ENCODE assay signal across 25 mouse cellular contexts in the genomic region with DNA sequence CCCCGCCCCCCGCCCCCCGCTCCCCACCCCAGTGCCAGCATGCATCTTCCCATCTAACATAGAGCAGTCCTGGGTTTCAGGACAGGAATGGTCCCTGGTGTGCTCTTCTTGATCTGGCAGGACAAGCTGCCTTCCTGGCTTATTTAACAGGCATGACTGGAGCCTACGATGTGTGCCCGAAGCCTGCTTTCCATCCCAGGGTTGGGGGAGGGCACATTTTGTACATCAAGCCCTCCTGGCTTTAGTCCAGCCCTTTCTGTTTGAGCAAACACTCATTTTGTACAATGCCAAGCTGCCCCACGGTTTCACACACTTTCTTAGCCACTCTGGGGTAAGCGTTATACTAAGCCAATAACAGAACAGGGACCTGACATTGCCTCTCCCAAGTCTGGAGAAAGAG. TPM values are rescaled to one million over a fixed set of nuclear protein-coding genes. Genes with fewer than 3 reads are reported as not detected.
A peak's percentile ranks its signal among the peaks of the same experiment; 100 is the strongest.
DNase-seq lines count a peak whose midpoint lies in the region; ATAC-seq and TF ChIP-seq lines count a peak whose summit lies in the region.
"Had no signal": no experiment of that assay in that cellular context is flagged by ENCODE, and none has a peak within 500 bp of the region (broad histone marks: within the 10 kb centered on the region; RNA-seq: fewer than 3 reads in every experiment).

No protein-coding gene starts in this region.

- H3K27ac ChIP-seq in embryonic facial prominence, embryonic 14.5 days (replicated peaks; ENCODE audit: low read depth, low read length) = no peak overlapping the region
- H3K27ac ChIP-seq in embryonic facial prominence, embryonic 10.5 days (replicated peaks) = no peak overlapping the region
- H3K27ac ChIP-seq in hindbrain, postnatal 0 days = peak overlapping the region; percentile 69
- H3K27ac ChIP-seq in hindbrain, embryonic 12.5 days = no peak overlapping the region
- no peak overlapping the region for H3K27ac ChIP-seq in midbrain, embryonic 11.5 days (ENCODE audit: low read depth, low read length)
- H3K27ac ChIP-seq in midbrain, embryonic 13.5 days = no peak overlapping the region
- H3K27ac ChIP-seq: embryonic facial prominence, embryonic 15.5 days; gastrocnemius, adult 2 months; heart, embryonic 15.5 days; kidney, embryonic 15.5 days; left cerebral cortex, adult 2 months; limb, embryonic 10.5 days; liver, embryonic 15.5 days had no signal

- 63% methylated on average over 7 of the region's 7 CpGs for WGBS in embryonic facial prominence, embryonic 14.5 days
- 90% methylated on average over 7 of the region's 7 CpGs for WGBS in embryonic facial prominence, embryonic 10.5 days
- WGBS in hindbrain, postnatal 0 days = 34% methylated on average over 7 of the region's 7 CpGs
- WGBS in hindbrain, embryonic 12.5 days = 74% methylated on average over 7 of the region's 7 CpGs
- WGBS in midbrain, embryonic 11.5 days = 84% methylated on average over 7 of the region's 7 CpGs
- WGBS in midbrain, embryonic 13.5 days = 83% methylated on average over 7 of the region's 7 CpGs

- no peaks in the 10 kb centered on the region for H3K27me3 ChIP-seq in embryonic facial prominence, embryonic 14.5 days (replicated peaks; ENCODE audit: control insufficient read depth, insufficient read depth, low read length)
- peaks cover 8% of the 10 kb centered on the region for H3K27me3 ChIP-seq in embryonic facial prominence, embryonic 10.5 days (replicated peaks; ENCODE audit: low read depth, poor library complexity, severe bottlenecking)
- H3K27me3 ChIP-seq in hindbrain, postnatal 0 days (ENCODE audit: insufficient read depth, low read length) = no peaks in the 10 kb centered on the region
- H3K27me3 ChIP-seq in hindbrain, embryonic 12.5 days = no peaks in the 10 kb centered on the region
- no peaks in the 10 kb centered on the region for H3K27me3 ChIP-seq in midbrain, embryonic 11.5 days (ENCODE audit: control insufficient read depth, insufficient read depth, low read length)
- no peaks in the 10 kb centered on the region for H3K27me3 ChIP-seq in midbrain, embryonic 13.5 days
- H3K27me3 ChIP-seq: embryonic facial prominence, embryonic 15.5 days; heart, embryonic 15.5 days; kidney, embryonic 15.5 days; liver, embryonic 15.5 days had no signal

- H3K9ac ChIP-seq in embryonic facial prominence, embryonic 14.5 days (ENCODE audit: low read depth, low read length) = no peak overlapping the region
- no peak overlapping the region for H3K9ac ChIP-seq in hindbrain, postnatal 0 days (replicated peaks; ENCODE audit: low read length)
- no peak overlapping the region for H3K9ac ChIP-seq in hindbrain, embryonic 12.5 days
- H3K9ac ChIP-seq in midbrain, embryonic 11.5 days (ENCODE audit: low read length) = no peak overlapping the region
- no peak overlapping the region for H3K9ac ChIP-seq in midbrain, embryonic 13.5 days (replicated peaks)
- H3K9ac ChIP-seq: embryonic facial prominence, embryonic 15.5 days; heart, embryonic 15.5 days; kidney, embryonic 15.5 days; liver, embryonic 15.5 days had no signal

- ATAC-seq in embryonic facial prominence, embryonic 14.5 days (ENCODE audit: low read depth) = no peak
- peak; percentile 72 for ATAC-seq in hindbrain, postnatal 0 days
- ATAC-seq in hindbrain, embryonic 12.5 days (ENCODE audit: low FRiP score) = no peak
- no peak for ATAC-seq in midbrain, embryonic 11.5 days (ENCODE audit: low FRiP score)
- no peak for ATAC-seq in midbrain, embryonic 13.5 days
- ATAC-seq: CD4-positive, CD25-positive, alpha-beta regulatory T cell, adult 4 months; lung, postnatal 0 days had no signal

- TF ChIP-seq CTCF in hindbrain, postnatal 0 days (IDR thresholded peaks at IDR 0.05; ENCODE audit: low read depth) = no peak
- no peak for TF ChIP-seq CTCF in brain, embryonic 14.5 days (IDR thresholded peaks at IDR 0.05; ENCODE audit: borderline replicate concordance, extremely low read depth, insufficient read depth, insufficient read length)

- peak; percentile 22 for DNase-seq in embryonic facial prominence, embryonic 14.5 days (ENCODE audit: low spot score)
- no peak for DNase-seq in embryonic facial prominence, embryonic 10.5 days (ENCODE audit: low spot score)
- DNase-seq in hindbrain, postnatal 0 days (ENCODE audit: low spot score) = peak; percentile 86
- DNase-seq in midbrain, embryonic 11.5 days (ENCODE audit: low spot score, missing footprints) = peak; percentile 37
- DNase-seq in brain, embryonic 14.5 days (ENCODE audit: low read depth) = peak; percentile 68
- DNase-seq: adrenal gland, postnatal 25 days; embryo, embryonic 11 days; gastrocnemius, adult 2 months; heart, postnatal 36 days; kidney, adult 11 months; liver; right cerebral cortex, postnatal 14 days had no signal

- peaks cover 7% of the 10 kb centered on the region for H3K4me1 ChIP-seq in embryonic facial prominence, embryonic 14.5 days (ENCODE audit: control insufficient read depth, insufficient read depth, low read length)
- H3K4me1 ChIP-seq in embryonic facial prominence, embryonic 10.5 days = peaks cover 8% of the 10 kb centered on the region
- peaks cover 8% of the 10 kb centered on the region; the same call in 1 of the 2 replicates for H3K4me1 ChIP-seq in hindbrain, postnatal 0 days (ENCODE audit: insufficient read depth, low read length)
- no peaks in the 10 kb centered on the region for H3K4me1 ChIP-seq in hindbrain, embryonic 12.5 days
- no peaks in the 10 kb centered on the region for H3K4me1 ChIP-seq in midbrain, embryonic 11.5 days (ENCODE audit: control insufficient read depth, insufficient read depth, low read length)
- H3K4me1 ChIP-seq in midbrain, embryonic 13.5 days (replicated peaks) = no peaks in the 10 kb centered on the region
- H3K4me1 ChIP-seq: heart, embryonic 15.5 days had no signal

- no peak for TF ChIP-seq POLR2A in brain, embryonic 14.5 days (IDR thresholded peaks at IDR 0.05; ENCODE audit: borderline replicate concordance, extremely low read depth, insufficient read depth, insufficient read length, poor library complexity, severe bottlenecking)

- 0 out of 2 replicates have a peak, but pooled peaks cover 3% of the 10 kb centered on the region for H3K9me3 ChIP-seq in embryonic facial prominence, embryonic 14.5 days (ENCODE audit: control insufficient read depth, low read length)
- no peaks in the 10 kb centered on the region for H3K9me3 ChIP-seq in embryonic facial prominence, embryonic 10.5 days
- no peaks in the 10 kb centered on the region for H3K9me3 ChIP-seq in hindbrain, postnatal 0 days (ENCODE audit: low read length)
- H3K9me3 ChIP-seq in hindbrain, embryonic 12.5 days (replicated peaks) = peaks cover 3% of the 10 kb centered on the region
- H3K9me3 ChIP-seq in midbrain, embryonic 11.5 days (ENCODE audit: control insufficient read depth, low read length) = no peaks in the 10 kb centered on the region
- H3K9me3 ChIP-seq in midbrain, embryonic 13.5 days = no peaks in the 10 kb centered on the region
- H3K9me3 ChIP-seq: embryonic facial prominence, embryonic 15.5 days; heart, embryonic 15.5 days; kidney, embryonic 15.5 days; limb, embryonic 10.5 days; liver, embryonic 15.5 days had no signal

- H3K36me3 ChIP-seq in embryonic facial prominence, embryonic 14.5 days (ENCODE audit: control insufficient read depth, insufficient read depth, low read length) = no peaks in the 10 kb centered on the region
- no peaks in the 10 kb centered on the region for H3K36me3 ChIP-seq in embryonic facial prominence, embryonic 10.5 days (replicated peaks)
- no peaks in the 10 kb centered on the region for H3K36me3 ChIP-seq in hindbrain, postnatal 0 days (ENCODE audit: insufficient read depth, low read length)
- H3K36me3 ChIP-seq in hindbrain, embryonic 12.5 days = no peaks in the 10 kb centered on the region
- H3K36me3 ChIP-seq in midbrain, embryonic 11.5 days (ENCODE audit: control insufficient read depth, insufficient read depth, low read length) = no peaks in the 10 kb centered on the region
- no peaks in the 10 kb centered on the region for H3K36me3 ChIP-seq in midbrain, embryonic 13.5 days
- H3K36me3 ChIP-seq: embryonic facial prominence, embryonic 15.5 days; heart, embryonic 15.5 days; kidney, embryonic 15.5 days; limb, embryonic 10.5 days; liver, embryonic 15.5 days had no signal

- no peak overlapping the region for H3K4me2 ChIP-seq in embryonic facial prominence, embryonic 14.5 days (ENCODE audit: low read depth, low read length)
- H3K4me2 ChIP-seq in hindbrain, postnatal 0 days (ENCODE audit: low read depth, low read length) = no peak overlapping the region
- H3K4me2 ChIP-seq in hindbrain, embryonic 12.5 days (replicated peaks) = no peak overlapping the region
- no peak overlapping the region for H3K4me2 ChIP-seq in midbrain, embryonic 11.5 days
- no peak overlapping the region for H3K4me2 ChIP-seq in midbrain, embryonic 13.5 days (replicated peaks)
- H3K4me2 ChIP-seq: embryonic facial prominence, embryonic 15.5 days; heart, embryonic 15.5 days; kidney, embryonic 15.5 days; liver, embryonic 15.5 days had no signal

- no peak overlapping the region for H3K4me3 ChIP-seq in embryonic facial prominence, embryonic 14.5 days (ENCODE audit: low read depth, low read length)
- no peak overlapping the region for H3K4me3 ChIP-seq in embryonic facial prominence, embryonic 10.5 days
- H3K4me3 ChIP-seq in hindbrain, postnatal 0 days (ENCODE audit: low read length) = no peak overlapping the region
- no peak overlapping the region for H3K4me3 ChIP-seq in hindbrain, embryonic 12.5 days
- H3K4me3 ChIP-seq in midbrain, embryonic 11.5 days (ENCODE audit: low read depth, low read length) = no peak overlapping the region
- H3K4me3 ChIP-seq in midbrain, embryonic 13.5 days (replicated peaks) = no peak overlapping the region
- H3K4me3 ChIP-seq: embryonic facial prominence, embryonic 15.5 days; gastrocnemius, adult 2 months; heart, embryonic 15.5 days; kidney, embryonic 15.5 days; left cerebral cortex, adult 2 months; limb, embryonic 10.5 days; liver, embryonic 15.5 days; megakaryocyte, embryonic 14.5 days had no signal

RNA-seq across cellular contexts. Expression of a gene that starts 30.1 kb away (rescaled TPM):
- 1.9 and 2.0 TPM in 2 replicates for polyA plus RNA-seq in embryonic facial prominence, embryonic 14.5 days (2014; fragmentation: Nextera tagmentation; extraction: Ambion mirVana)
- polyA plus RNA-seq in embryonic facial prominence, embryonic 10.5 days (2016; fragmentation: Nextera tagmentation; extraction: Ambion mirVana) = 0.71 and 0.77 TPM in 2 replicates
- total RNA-seq in hindbrain, postnatal 0 days (2014; rRNA removed) = 0.43 and 1.8 TPM in 2 replicates
- polyA plus RNA-seq in hindbrain, postnatal 0 days (2015; fragmentation: Nextera tagmentation; extraction: Ambion mirVana) = 1.8 and 2.2 TPM in 2 replicates
- polyA plus RNA-seq in hindbrain, embryonic 12.5 days (2016; fragmentation: Nextera tagmentation; extraction: Ambion mirVana) = 0.34 and 0.42 TPM in 2 replicates
- polyA plus RNA-seq in midbrain, embryonic 11.5 days (2014; fragmentation: Nextera tagmentation; extraction: Ambion mirVana) = 0.11 TPM in 1 of 2 replicates, not detected in the other
- polyA plus RNA-seq in midbrain, embryonic 13.5 days (2015; fragmentation: Nextera tagmentation; extraction: Ambion mirVana) = not detected in 2 replicates
- 0.13 and 0.21 TPM in 2 replicates for polyA plus RNA-seq in brain, embryonic 14.5 days (2012; rRNA removed)
- total RNA-seq: adrenal gland, postnatal 25 days; monocyte, adult 5-6 weeks had no signal
- polyA plus RNA-seq: CD4-positive, CD25-positive, alpha-beta regulatory T cell, adult 4 months; liver, embryonic 15.5 days; thymus, postnatal 0 days had no signal

RNA-seq across cellular contexts. Expression of a gene that starts 55.8 kb away (rescaled TPM):
- 5.9 and 6.4 TPM in 2 replicates for polyA plus RNA-seq in embryonic facial prominence, embryonic 14.5 days (2014; fragmentation: Nextera tagmentation; extraction: Ambion mirVana)
- polyA plus RNA-seq in embryonic facial prominence, embryonic 10.5 days (2016; fragmentation: Nextera tagmentation; extraction: Ambion mirVana) = 5.4 and 5.7 TPM in 2 replicates
- total RNA-seq in hindbrain, postnatal 0 days (2014; rRNA removed) = 13.9 and 14.2 TPM in 2 replicates
- polyA plus RNA-seq in hindbrain, postnatal 0 days (2015; fragmentation: Nextera tagmentation; extraction: Ambion mirVana) = 2.6 and 2.7 TPM in 2 replicates
- 6.7 and 7.0 TPM in 2 replicates for polyA plus RNA-seq in hindbrain, embryonic 12.5 days (2016; fragmentation: Nextera tagmentation; extraction: Ambion mirVana)
- 6.5 and 6.6 TPM in 2 replicates for polyA plus RNA-seq in midbrain, embryonic 11.5 days (2014; fragmentation: Nextera tagmentation; extraction: Ambion mirVana)
- polyA plus RNA-seq in midbrain, embryonic 13.5 days (2015; fragmentation: Nextera tagmentation; extraction: Ambion mirVana) = 5.0 and 5.5 TPM in 2 replicates
- polyA plus RNA-seq in brain, embryonic 14.5 days (2012; rRNA removed) = 6.8 and 10.1 TPM in 2 replicates
